Mouse (Mus musculus) effector memory CD4-positive, alpha-beta T cell, adult 7 months (primary cell): ENCODE data around the gene Tomm20l. TPM values are rescaled to one million over a fixed set of nuclear protein-coding genes. Genes with fewer than 3 reads are reported as not detected.

ENCODE experiments used
- polyA plus RNA-seq: library from polyadenylated mRNA; unstranded; fragments of 100-300 nt; shearing (Covaris generic); gene quantifications from one replicate; pipeline ENCODE4 v1.2.1, GENCODE M21; 2017

Gene Tomm20l
- polyA plus RNA-seq: 0.68 TPM

DNA sequence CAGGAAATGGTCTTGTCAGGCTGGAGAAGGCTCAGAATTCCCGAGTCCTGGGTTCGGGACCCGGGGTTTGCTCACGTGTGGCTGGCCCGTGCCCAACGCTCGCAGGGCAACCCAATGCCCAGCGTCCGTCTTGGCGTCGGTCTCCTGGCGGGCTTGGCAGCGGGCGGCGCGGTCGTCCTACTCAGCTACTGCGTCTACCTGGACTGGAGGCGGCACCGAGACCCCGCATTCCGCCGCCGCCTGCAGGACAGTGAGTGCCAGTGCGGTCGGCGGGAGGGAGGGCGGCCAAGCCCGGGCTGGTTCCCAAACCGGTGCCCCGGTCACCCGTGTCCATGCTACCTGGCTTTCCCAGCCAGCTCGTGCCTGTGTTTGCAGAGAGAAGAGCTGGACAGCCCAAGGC, at the start of gene Tomm20l:
Gene Tomm20l, plus strand, starts transcription at position 98 of the 400 bp plus-strand sequence.

GRCm38 (mm10) chr12:71136130-71136973, 25.1 kb downstream of the Tomm20l start, which contains the start of the genes Timm9 and 2700049A03Rik:
Timm9 (minus strand) TSS chr12:71136684.
2700049A03Rik (plus strand) TSS chr12:71136848.

Other genes with a start within 250 kb of the Tomm20l start
- gene Actr10, start 173.6 kb upstream of the Tomm20l start, polyA plus RNA-seq: 189 TPM
- gene Psma3, start 136.8 kb upstream of the Tomm20l start, polyA plus RNA-seq: 293 TPM
- gene Arid4a, start 95.4 kb upstream of the Tomm20l start, polyA plus RNA-seq: 143 TPM
- gene Timm9, start 25.3 kb downstream of the Tomm20l start, polyA plus RNA-seq: 28.4 TPM
- 8.4 TPM for gene 2700049A03Rik, start 25.4 kb downstream of the Tomm20l start, polyA plus RNA-seq
- gene Dact1, start 198.5 kb downstream of the Tomm20l start, polyA plus RNA-seq: 0.39 TPM